Mouse (Mus musculus): ENCODE measurements around the gene Il12rb1. TPM values are rescaled to one million over a fixed set of nuclear protein-coding genes. Genes with fewer than 3 reads are reported as not detected.

Il12rb1 gene
- polyA plus RNA-seq, 1 experiment from 2014 or later = not detected

DNA sequence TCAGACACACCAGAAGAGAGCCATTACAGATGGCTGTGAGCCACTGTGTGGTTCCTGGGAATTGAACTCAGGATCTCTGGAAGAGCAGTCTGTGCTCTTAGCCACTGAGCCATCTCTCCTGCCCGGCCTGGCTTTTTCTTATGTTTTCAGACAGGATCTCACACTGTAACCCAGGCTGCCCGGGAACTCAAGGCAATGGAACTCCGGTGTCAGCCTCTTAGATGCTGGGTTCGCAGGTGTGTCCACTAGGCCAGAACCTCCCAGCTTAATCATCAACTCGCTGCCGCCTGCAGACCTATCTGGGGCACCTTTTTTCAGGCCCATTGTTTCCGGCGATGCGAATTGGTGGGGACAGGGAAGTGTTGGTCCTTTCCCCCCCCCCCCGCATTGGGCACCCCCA lies 32.3 kb downstream of the Il12rb1 start:
- no peak overlapping the region for H3K27ac ChIP-seq (replicated peaks; ENCODE audit: low read depth, low read length)

DNA sequence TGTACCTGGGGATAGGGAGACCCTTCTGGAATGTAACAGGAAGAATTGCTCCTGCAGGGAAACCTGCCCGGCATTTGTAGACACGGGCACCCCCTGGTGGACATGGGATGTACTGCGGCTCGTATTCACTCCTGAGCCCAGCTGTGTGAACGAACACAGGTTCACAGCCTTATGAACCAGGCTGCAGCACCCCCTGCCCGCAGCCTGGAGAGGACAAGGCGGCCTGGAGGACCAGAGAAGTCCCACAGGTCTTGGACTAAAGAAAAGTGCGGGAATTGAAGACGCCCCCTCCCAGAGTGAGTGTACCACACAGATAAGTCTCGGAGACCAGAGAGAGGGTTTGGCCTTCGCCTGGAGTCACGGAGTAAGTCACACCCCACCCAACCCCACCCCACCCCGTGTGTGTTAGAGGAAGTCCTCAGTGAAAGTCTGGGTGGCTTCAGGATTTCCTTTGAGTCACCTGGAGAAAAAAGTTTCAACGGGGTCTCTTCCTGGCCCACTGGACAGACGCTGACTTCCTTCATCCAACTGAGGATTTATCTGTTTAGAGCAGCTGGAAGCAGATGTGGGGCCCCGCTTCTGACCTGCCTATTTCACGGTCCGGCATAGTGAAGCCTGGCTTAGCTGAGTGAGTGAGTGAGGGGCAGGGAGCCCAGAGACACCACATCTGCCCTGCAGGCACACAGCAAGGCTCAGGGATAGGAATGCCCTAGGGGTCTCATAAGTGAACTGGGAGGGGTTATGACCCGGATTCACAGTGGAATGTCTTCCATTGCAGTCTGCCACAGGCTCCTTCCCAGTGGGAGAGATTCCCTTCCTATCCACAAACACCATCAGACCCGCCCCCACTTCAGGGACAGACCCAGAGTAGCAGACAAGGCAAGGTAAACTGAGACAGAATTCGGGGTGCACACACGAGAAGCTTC lies 33.2 kb downstream of the Il12rb1 start:
- 40% methylated on average over 22 of the region's 22 CpGs for WGBS
- H3K9me3 ChIP-seq (ENCODE audit: control insufficient read depth, low read length) = no peaks in the 10 kb centered on the region
- H3K27me3 ChIP-seq (ENCODE audit: control insufficient read depth, insufficient read depth, low read length) = no peaks in the 10 kb centered on the region
- H3K4me3 ChIP-seq (ENCODE audit: low read depth, low read length) = no peak overlapping the region
- H3K27ac ChIP-seq (replicated peaks; ENCODE audit: low read depth, low read length) = no peak overlapping the region
- DNase-seq (ENCODE audit: low spot score) (peak; percentile 99), ATAC-seq (ENCODE audit: insufficient number of reproducible peaks, low FRiP score, low TSS enrichment, low read depth) (no peak)
- peak overlapping the region; percentile 17; the same call in 1 of the 2 replicates for H3K9ac ChIP-seq (ENCODE audit: low read length)
- H3K4me1 ChIP-seq (ENCODE audit: control insufficient read depth, insufficient read depth, low read length) = peaks cover 8% of the 10 kb centered on the region; the same call in 1 of the 2 replicates
- no peak overlapping the region; the same call in 1 of the 2 replicates for H3K4me2 ChIP-seq (ENCODE audit: low read depth, severe bottlenecking)
- H3K36me3 ChIP-seq (ENCODE audit: control insufficient read depth, insufficient read depth, low read length) = no peaks in the 10 kb centered on the region

More for the DNA sequence above, 32.3 kb downstream of the Il12rb1 start:
- DNase-seq (ENCODE audit: low spot score) = no peak
- Histone ChIP-seq H3K9ac (ENCODE audit: low read length) (no peak overlapping the region), H3K27me3 (ENCODE audit: control insufficient read depth, insufficient read depth, low read length) (no peaks in the 10 kb centered on the region), H3K4me3 (ENCODE audit: low read depth, low read length) (no peak overlapping the region), H3K36me3 (ENCODE audit: control insufficient read depth, insufficient read depth, low read length) (no peaks in the 10 kb centered on the region), H3K4me2 (ENCODE audit: low read depth, severe bottlenecking) (no peak overlapping the region), H3K4me1 (ENCODE audit: control insufficient read depth, insufficient read depth, low read length) (peaks cover 8% of the 10 kb centered on the region; the same call in 1 of the 2 replicates), H3K9me3 (ENCODE audit: control insufficient read depth, low read length) (no peaks in the 10 kb centered on the region)
- 62% methylated on average over 10 of the region's 10 CpGs for WGBS
- ATAC-seq (ENCODE audit: insufficient number of reproducible peaks, low FRiP score, low TSS enrichment, low read depth) = no peak

DNA sequence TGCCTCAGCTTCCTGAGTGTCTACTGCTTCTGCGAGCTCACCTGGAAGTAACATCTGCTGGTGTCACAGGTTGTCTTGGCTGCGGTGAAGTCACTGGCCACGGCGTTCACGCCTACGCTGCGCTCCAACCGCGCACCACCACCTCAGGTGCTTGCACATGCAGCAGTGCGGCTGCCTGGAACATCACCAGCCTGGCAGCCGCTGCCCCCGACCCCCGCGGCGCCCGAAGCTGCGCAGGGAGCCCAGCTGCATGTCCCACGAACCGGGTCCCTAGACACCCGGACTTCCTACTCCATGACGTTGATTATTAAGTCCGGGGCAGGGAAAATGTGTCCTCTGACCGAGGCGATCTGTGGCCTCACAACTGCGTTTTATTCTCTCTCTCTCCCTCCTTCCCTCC lies 34.2 kb downstream of the Il12rb1 start:
- no peak overlapping the region for H3K9ac ChIP-seq (ENCODE audit: low read length)
- no peaks in the 10 kb centered on the region for H3K27me3 ChIP-seq (ENCODE audit: control insufficient read depth, insufficient read depth, low read length)
- no peaks in the 10 kb centered on the region for H3K36me3 ChIP-seq (ENCODE audit: control insufficient read depth, insufficient read depth, low read length)
- ATAC-seq (ENCODE audit: insufficient number of reproducible peaks, low FRiP score, low TSS enrichment, low read depth) = no peak
- no peak overlapping the region for H3K27ac ChIP-seq (replicated peaks; ENCODE audit: low read depth, low read length)
- WGBS = 68% methylated on average over 25 of the region's 25 CpGs
- no peak overlapping the region for H3K4me2 ChIP-seq (ENCODE audit: low read depth, severe bottlenecking)
- H3K4me1 ChIP-seq (ENCODE audit: control insufficient read depth, insufficient read depth, low read length) = peaks cover 8% of the 10 kb centered on the region; the same call in 1 of the 2 replicates
- no peak for DNase-seq (ENCODE audit: low spot score)
- no peak overlapping the region for H3K4me3 ChIP-seq (ENCODE audit: low read depth, low read length)
- no peaks in the 10 kb centered on the region for H3K9me3 ChIP-seq (ENCODE audit: control insufficient read depth, low read length)

DNA sequence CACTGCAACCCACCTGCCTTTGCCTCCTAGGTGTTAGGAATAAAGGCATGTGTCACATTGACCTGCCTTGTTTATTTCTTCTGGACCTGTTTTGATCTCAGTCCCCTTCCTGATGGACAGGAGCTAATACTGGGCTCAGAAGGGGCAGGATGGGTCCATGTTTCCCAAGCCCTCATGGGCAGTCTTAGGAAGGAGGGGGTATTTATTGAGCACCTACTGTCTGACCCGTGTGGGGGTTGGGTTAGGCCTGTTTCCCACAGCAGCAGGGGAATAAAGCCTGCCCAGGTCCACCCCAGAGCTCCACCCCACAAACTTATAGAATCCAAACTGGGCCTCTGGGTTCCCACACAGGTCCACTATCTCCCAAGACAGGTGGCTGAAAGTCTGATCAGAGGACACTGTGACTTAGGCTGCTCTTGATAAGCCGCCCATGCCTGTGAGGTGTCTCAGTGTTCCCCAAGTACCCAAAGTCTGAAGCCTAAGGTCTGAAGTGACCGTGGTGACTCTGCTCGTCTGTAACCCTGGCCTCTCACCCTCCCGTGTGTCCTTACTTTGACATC lies 35.0 kb downstream of the Il12rb1 start:
- no peak overlapping the region for H3K9ac ChIP-seq (ENCODE audit: low read length)
- H3K4me1 ChIP-seq (ENCODE audit: control insufficient read depth, insufficient read depth, low read length) = peaks cover 8% of the 10 kb centered on the region; the same call in 1 of the 2 replicates
- no peaks in the 10 kb centered on the region for H3K36me3 ChIP-seq (ENCODE audit: control insufficient read depth, insufficient read depth, low read length)
- ATAC-seq (ENCODE audit: insufficient number of reproducible peaks, low FRiP score, low TSS enrichment, low read depth) (no peak), DNase-seq (ENCODE audit: low spot score) (no peak)
- H3K4me2 ChIP-seq (ENCODE audit: low read depth, severe bottlenecking) = no peak overlapping the region
- no peaks in the 10 kb centered on the region for H3K9me3 ChIP-seq (ENCODE audit: control insufficient read depth, low read length)
- H3K27me3 ChIP-seq (ENCODE audit: control insufficient read depth, insufficient read depth, low read length) = no peaks in the 10 kb centered on the region
- WGBS = 82% methylated on average over 5 of the region's 5 CpGs
- H3K4me3 ChIP-seq (ENCODE audit: low read depth, low read length) = no peak overlapping the region
- 0 out of 2 replicates have a peak overlapping the region, but pooled peaks have one; percentile 21 for H3K27ac ChIP-seq (replicated peaks; ENCODE audit: low read depth, low read length)

DNA sequence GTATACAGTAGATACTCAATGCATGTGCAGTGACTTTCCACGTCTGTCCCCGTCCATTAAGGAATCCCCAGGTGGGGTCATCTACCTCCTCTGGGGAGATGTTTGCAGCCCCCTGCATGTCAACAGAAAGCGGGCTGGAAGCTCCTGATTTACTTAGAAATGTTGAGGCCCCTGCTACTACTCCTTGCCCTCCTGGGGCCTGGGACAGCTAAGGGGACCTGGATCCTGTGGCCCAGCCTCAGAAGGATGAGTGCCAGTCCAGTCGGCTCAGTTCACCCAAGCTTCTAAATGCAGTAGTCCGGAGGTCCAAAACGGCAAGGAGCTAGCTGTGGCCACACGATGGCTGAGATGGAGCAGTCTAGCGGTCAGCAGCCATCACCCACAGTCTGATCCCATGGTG lies 35.7 kb downstream of the Il12rb1 start:
- H3K9ac ChIP-seq (ENCODE audit: low read length) = no peak overlapping the region
- no peak overlapping the region for H3K4me2 ChIP-seq (ENCODE audit: low read depth, severe bottlenecking)
- H3K4me3 ChIP-seq (ENCODE audit: low read depth, low read length) = no peak overlapping the region
- H3K4me1 ChIP-seq (ENCODE audit: control insufficient read depth, insufficient read depth, low read length) = 0 out of 2 replicates have a peak, but pooled peaks cover 8% of the 10 kb centered on the region
- 88% methylated on average over 8 of the region's 8 CpGs for WGBS
- no peaks in the 10 kb centered on the region for H3K9me3 ChIP-seq (ENCODE audit: control insufficient read depth, low read length)
- ATAC-seq (ENCODE audit: insufficient number of reproducible peaks, low FRiP score, low TSS enrichment, low read depth) (no peak), DNase-seq (ENCODE audit: low spot score) (no peak)
- no peaks in the 10 kb centered on the region for H3K36me3 ChIP-seq (ENCODE audit: control insufficient read depth, insufficient read depth, low read length)
- no peaks in the 10 kb centered on the region for H3K27me3 ChIP-seq (ENCODE audit: control insufficient read depth, insufficient read depth, low read length)
- H3K27ac ChIP-seq (replicated peaks; ENCODE audit: low read depth, low read length) = no peak overlapping the region

DNA sequence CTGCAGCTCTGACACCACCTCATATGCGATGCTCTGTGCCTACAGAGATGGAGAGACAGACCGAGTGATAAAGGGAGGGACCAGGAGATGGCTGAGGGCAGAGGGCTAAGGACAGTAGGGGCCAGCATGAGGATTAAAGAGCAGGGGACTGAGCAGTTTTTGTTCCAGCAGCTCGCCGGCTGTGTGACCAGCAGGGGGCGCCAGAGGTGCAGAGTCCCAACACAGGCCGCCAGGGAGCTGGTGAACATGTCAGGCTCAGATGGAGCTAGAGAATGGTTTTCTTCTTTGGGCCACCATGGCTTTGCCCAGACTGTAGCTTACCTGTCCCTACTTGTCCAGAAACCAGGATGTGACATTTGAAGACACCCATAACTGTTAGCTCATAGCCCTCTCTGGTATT lies 36.3 kb downstream of the Il12rb1 start:
- no peak for ATAC-seq (ENCODE audit: insufficient number of reproducible peaks, low FRiP score, low TSS enrichment, low read depth)
- Histone ChIP-seq H3K27ac (replicated peaks; ENCODE audit: low read depth, low read length) (no peak overlapping the region), H3K4me1 (ENCODE audit: control insufficient read depth, insufficient read depth, low read length) (0 out of 2 replicates have a peak, but pooled peaks cover 8% of the 10 kb centered on the region)

DNA sequence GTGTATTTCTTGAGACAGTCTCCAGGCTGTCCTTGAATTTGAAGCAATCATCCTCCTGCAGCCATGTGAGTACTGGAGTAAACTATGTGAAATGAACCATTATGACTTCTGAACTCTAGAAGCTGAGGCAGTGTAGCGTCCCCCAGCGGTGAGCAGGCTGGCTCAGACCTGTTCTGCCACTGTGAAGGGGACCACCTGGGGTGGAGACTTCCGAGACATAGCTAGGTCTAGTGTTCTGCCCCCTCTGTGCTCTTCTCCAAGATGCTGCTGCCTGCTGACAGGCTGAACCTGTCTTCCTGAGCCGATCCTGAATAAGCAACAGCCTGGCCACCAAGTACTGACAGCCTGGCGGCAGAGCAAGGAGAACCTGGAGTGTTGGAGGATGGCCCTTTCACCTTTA lies 36.9 kb downstream of the Il12rb1 start:
- Histone ChIP-seq H3K4me3 (ENCODE audit: low read depth, low read length) (no peak overlapping the region), H3K36me3 (ENCODE audit: control insufficient read depth, insufficient read depth, low read length) (no peaks in the 10 kb centered on the region), H3K4me2 (ENCODE audit: low read depth, severe bottlenecking) (no peak overlapping the region), H3K27me3 (ENCODE audit: control insufficient read depth, insufficient read depth, low read length) (no peaks in the 10 kb centered on the region), H3K27ac (replicated peaks; ENCODE audit: low read depth, low read length) (no peak overlapping the region), H3K4me1 (ENCODE audit: control insufficient read depth, insufficient read depth, low read length) (0 out of 2 replicates have a peak, but pooled peaks cover 6% of the 10 kb centered on the region), H3K9ac (ENCODE audit: low read length) (no peak overlapping the region), H3K9me3 (ENCODE audit: control insufficient read depth, low read length) (no peaks in the 10 kb centered on the region)
- ATAC-seq (ENCODE audit: insufficient number of reproducible peaks, low FRiP score, low TSS enrichment, low read depth) = no peak
- DNase-seq (ENCODE audit: low spot score) = no peak
- 49% methylated on average over 5 of the region's 5 CpGs for WGBS

More for the DNA sequence above, 36.3 kb downstream of the Il12rb1 start:
- H3K9me3 ChIP-seq (ENCODE audit: control insufficient read depth, low read length) = no peaks in the 10 kb centered on the region
- H3K4me2 ChIP-seq (ENCODE audit: low read depth, severe bottlenecking) = no peak overlapping the region
- H3K4me3 ChIP-seq (ENCODE audit: low read depth, low read length) = no peak overlapping the region
- H3K27me3 ChIP-seq (ENCODE audit: control insufficient read depth, insufficient read depth, low read length) = no peaks in the 10 kb centered on the region
- no peak overlapping the region for H3K9ac ChIP-seq (ENCODE audit: low read length)
- peak; percentile 98 for DNase-seq (ENCODE audit: low spot score)
- WGBS = under 1% methylated on average over 6 of the region's 6 CpGs
- H3K36me3 ChIP-seq (ENCODE audit: control insufficient read depth, insufficient read depth, low read length) = no peaks in the 10 kb centered on the region

DNA sequence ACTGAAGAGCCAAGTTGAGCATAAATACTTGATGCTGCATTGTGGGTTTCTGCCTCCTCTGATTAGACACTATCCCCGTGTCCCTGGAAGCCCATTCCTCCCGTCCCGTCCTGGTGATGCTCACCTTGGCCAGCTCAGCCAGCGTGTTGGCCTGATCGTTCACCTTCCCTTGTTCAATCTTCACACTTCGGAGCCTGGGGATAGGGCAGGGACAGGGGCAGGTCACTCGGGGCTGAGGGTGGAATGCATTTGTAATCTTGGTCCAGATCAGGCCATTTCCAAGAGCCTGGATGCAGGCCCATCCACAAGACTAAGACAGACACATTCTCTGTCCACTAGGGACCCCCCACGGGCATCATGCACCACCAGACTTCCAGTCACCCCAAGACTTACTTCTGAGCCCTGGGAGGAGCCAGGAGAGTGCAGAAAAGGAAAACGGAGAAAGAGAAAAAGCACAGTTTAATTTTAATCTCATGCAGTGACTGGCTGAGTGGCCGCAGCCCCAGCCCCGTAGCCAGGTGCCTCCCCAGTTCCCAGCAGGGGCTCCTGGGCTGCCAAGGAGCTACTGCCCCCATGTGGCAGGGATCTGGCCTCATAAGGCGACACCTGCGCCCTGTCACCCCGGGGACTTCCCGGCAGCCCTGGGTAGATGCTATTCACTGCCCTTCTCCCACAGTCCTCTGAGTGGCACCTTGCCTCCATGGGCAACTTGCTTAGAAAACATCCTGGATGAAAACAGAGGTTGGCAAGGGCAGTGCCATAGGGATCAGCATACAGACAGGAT lies 38.3 kb downstream of the Il12rb1 start:
- no peak overlapping the region for H3K9ac ChIP-seq (ENCODE audit: low read length)

More for the DNA sequence above, 38.3 kb downstream of the Il12rb1 start:
- Histone ChIP-seq H3K4me2 (ENCODE audit: low read depth, severe bottlenecking) (no peak overlapping the region), H3K4me3 (ENCODE audit: low read depth, low read length) (no peak overlapping the region), H3K27ac (replicated peaks; ENCODE audit: low read depth, low read length) (no peak overlapping the region), H3K9me3 (ENCODE audit: control insufficient read depth, low read length) (no peaks in the 10 kb centered on the region), H3K4me1 (ENCODE audit: control insufficient read depth, insufficient read depth, low read length) (no peaks in the 10 kb centered on the region; the same call in 1 of the 2 replicates), H3K27me3 (ENCODE audit: control insufficient read depth, insufficient read depth, low read length) (no peaks in the 10 kb centered on the region), H3K36me3 (ENCODE audit: control insufficient read depth, insufficient read depth, low read length) (no peaks in the 10 kb centered on the region)
- ATAC-seq (ENCODE audit: insufficient number of reproducible peaks, low FRiP score, low TSS enrichment, low read depth) (no peak), DNase-seq (ENCODE audit: low spot score) (no peak)
- WGBS = 50% methylated on average over 15 of the region's 15 CpGs
